ENCODE assay signal across 8 mouse cellular contexts in genomic region chr5:92809416-92809750, GRCm38 (mm10).
DNase-seq lines count a peak whose midpoint lies in the region; ATAC-seq and TF ChIP-seq lines count a peak whose summit lies in the region.

No protein-coding gene starts in this region.

- peak overlapping the region; percentile 45 for H3K4me3 ChIP-seq in heart, adult 2 months
- peak overlapping the region; percentile 73 for H3K4me3 ChIP-seq in testis, adult 2 months (ENCODE audit: control insufficient read depth, low read depth, low read length)
- no peak overlapping the region for H3K4me3 ChIP-seq in liver, embryonic 14.5 days (ENCODE audit: insufficient read depth in 1 of 2, low read depth in 2 of 2, low read length in 2 of 2)

- no peak for TF ChIP-seq POLR2A in heart, adult 2 months (IDR thresholded peaks at IDR 0.05; ENCODE audit: insufficient read depth, low read depth, low read length)
- TF ChIP-seq POLR2A in testis, adult 2 months (IDR thresholded peaks at IDR 0.05; ENCODE audit: control insufficient read depth, low read depth, low read length): 0 out of 2 replicates have a peak, but pooled peaks have one; percentile 7

- H3K9ac ChIP-seq in heart, adult 2 months (ENCODE audit: low read depth, low read length): peak overlapping the region; percentile 59
- H3K9ac ChIP-seq in liver, embryonic 14.5 days (replicated peaks): no peak overlapping the region

- no peaks in the 10 kb centered on the region for H3K4me1 ChIP-seq in heart, adult 2 months (ENCODE audit: control insufficient read depth, insufficient read depth, low read length)
- peaks cover 19% of the 10 kb centered on the region for H3K4me1 ChIP-seq in testis, adult 2 months (ENCODE audit: control insufficient read depth, insufficient read depth, low read length)
- H3K4me1 ChIP-seq in liver, embryonic 14.5 days (replicated peaks; ENCODE audit: control insufficient read depth in 2 of 2, insufficient read depth in 2 of 2, low read length in 1 of 2): 0 out of 4 replicates have a peak, but pooled peaks cover 0 to 2% of the 10 kb centered on the region in 2 experiments

- H3K36me3 ChIP-seq in heart, adult 2 months (ENCODE audit: control insufficient read depth, insufficient read depth, low read length): no peaks in the 10 kb centered on the region
- H3K36me3 ChIP-seq in testis, adult 2 months (ENCODE audit: control insufficient read depth, insufficient read depth, low read length): no peaks in the 10 kb centered on the region
- H3K36me3 ChIP-seq in liver, embryonic 14.5 days (replicated peaks; ENCODE audit: control insufficient read depth, insufficient read depth, low read depth): no peaks in the 10 kb centered on the region

- no peak for TF ChIP-seq CTCF in heart, adult 2 months (IDR thresholded peaks at IDR 0.05)
- no peak for TF ChIP-seq CTCF in testis, adult 2 months (IDR thresholded peaks at IDR 0.05; ENCODE audit: control insufficient read depth, insufficient read depth, insufficient replicate concordance, low read depth, low read length)
- TF ChIP-seq CTCF in liver, embryonic 14.5 days (IDR thresholded peaks at IDR 0.05; ENCODE audit: low read depth): no peak

- 0 out of 2 replicates have a peak, but pooled peaks have one; percentile 1 for TF ChIP-seq EP300 in heart, adult 2 months (IDR thresholded peaks at IDR 0.05; ENCODE audit: insufficient read depth, low read depth, low read length)
- no peak for TF ChIP-seq EP300 in liver, embryonic 14.5 days (IDR thresholded peaks at IDR 0.05; ENCODE audit: low read depth)

- no peaks in the 10 kb centered on the region for H3K27me3 ChIP-seq in heart, adult 2 months (ENCODE audit: control insufficient read depth, insufficient read depth, low read length)
- no peaks in the 10 kb centered on the region for H3K27me3 ChIP-seq in testis, adult 2 months (ENCODE audit: control insufficient read depth, insufficient read depth, low read length)
- no peaks in the 10 kb centered on the region; the same call in 1 of the 2 replicates for H3K27me3 ChIP-seq in liver, embryonic 14.5 days (ENCODE audit: control insufficient read depth, insufficient read depth, low read length)

- H3K4me2 ChIP-seq in liver, embryonic 14.5 days (ENCODE audit: low read depth): peak overlapping the region; percentile 28; the same call in 1 of the 2 replicates

- 40% methylated on average over 13 of the region's 13 CpGs for WGBS in heart, adult 2 months
- 23% methylated on average over 13 of the region's 13 CpGs for WGBS in liver, embryonic 14.5 days (ENCODE audit: insufficient replicate concordance)

- H3K79me2 ChIP-seq in heart, adult 2 months (replicated peaks; ENCODE audit: control insufficient read depth, insufficient read depth, low read length): no peaks in the 10 kb centered on the region

- no peak for DNase-seq in heart, adult 2 months
- no peak for DNase-seq in heart, adult 11 months
- no peak for DNase-seq in testis, postnatal 14 days (ENCODE audit: low spot score)
- no peak for DNase-seq in liver, embryonic 14.5 days (ENCODE audit: low read depth in 3 of 3, low spot score in 3 of 3)
- no peak for DNase-seq in retina, embryonic 14.5 days (ENCODE audit: low spot score)
- no peak for DNase-seq in right cerebral cortex, postnatal 36 days (ENCODE audit: low spot score in 2 of 2)
- no peak for DNase-seq in embryo, embryonic 11 days

- intact Hi-C loops in heart, adult 2 months (cut with DNase I): loop anchor here (5.0 kb wide), 1 partner anchor 143 kb away; no protein-coding TSS in a partner anchor

- H3K9me3 ChIP-seq in liver, embryonic 14.5 days (ENCODE audit: control insufficient read depth, low read length): no peaks in the 10 kb centered on the region

- ATAC-seq in liver, embryonic 14.5 days (ENCODE audit: insufficient read depth): no peak

- peak overlapping the region; percentile 82 for H3K27ac ChIP-seq in heart, adult 2 months
- peak overlapping the region; percentile 15; the same call in 1 of the 2 replicates for H3K27ac ChIP-seq in testis, adult 2 months (ENCODE audit: control insufficient read depth, insufficient read depth, low read depth, low read length)
- H3K27ac ChIP-seq in liver, embryonic 14.5 days: no peak overlapping the region

Comparison
In these comparisons a context has a peak if more than half of its experiments do, and no peak if none do; other contexts are left out.
1. H3K4me3 ChIP-seq: peak in heart, adult 2 months (single experiment) and testis, adult 2 months (single experiment); none in liver, embryonic 14.5 days (0 of 2).